Mouse (Mus musculus) bone marrow, adult 2 months (tissue): ENCODE results near the gene Lrrc38. TPM values are rescaled to one million over a fixed set of nuclear protein-coding genes. Genes with fewer than 3 reads are reported as not detected.

Experiments used
- H3K27ac ChIP-seq: fragments of 200-500 bp; 2 replicates; pipeline ENCODE4 v1.5.1; 2012; ENCODE audit warnings: low read depth, mild to moderate bottlenecking, control low read depth, inconsistent platforms, low read length; ENCODE audit not compliant: control insufficient read depth, poor library complexity, insufficient read depth
- H3K4me1 ChIP-seq: fragments of 200-500 bp; 2 replicates; pipeline ENCODE4 v1.6.1; 2011; ENCODE audit warnings: low read length; ENCODE audit not compliant: control insufficient read depth, insufficient read depth
- H3K4me3 ChIP-seq: fragments of 200-500 bp; replicated peaks from 2 replicates; pipeline ENCODE3; 2011; ENCODE audit warnings: mild to moderate bottlenecking, low read depth, low read length, control low read depth; ENCODE audit not compliant: control insufficient read depth
- CTCF ChIP-seq: fragments of 200-500 bp; IDR thresholded peaks from 2 replicates; pipeline ENCODE4 v1.5.1; 2011; ENCODE audit warnings: low read length, control low read depth; ENCODE audit not compliant: control insufficient read depth, insufficient read depth
- POLR2A ChIP-seq: fragments of 200-500 bp; IDR thresholded peaks from 2 replicates; pipeline ENCODE4 v1.6.1; 2011; ENCODE audit warnings: low read depth, mild to moderate bottlenecking, control low read depth, low read length, borderline replicate concordance; ENCODE audit not compliant: control insufficient read depth
- WGBS: fragments of 180-500 bp; shearing (Covaris S2); methylation state at CpG from one replicate; pipeline ENCODE4 v1.1.7; 2018; 5-methylcytosine and 5-hydroxymethylcytosine counted together
- polyA plus RNA-seq: library from polyadenylated mRNA; stranded (reverse); fragments of >200 nt; gene quantifications from 2 replicates; pipeline ENCODE4 v1.2.4, GENCODE M21; 2011; ENCODE audit warnings: low replicate concordance; ENCODE audit not compliant: missing spikeins, insufficient read depth, insufficient read length

The Lrrc38 gene
- polyA plus RNA-seq, 1 experiment = not detected

DNA sequence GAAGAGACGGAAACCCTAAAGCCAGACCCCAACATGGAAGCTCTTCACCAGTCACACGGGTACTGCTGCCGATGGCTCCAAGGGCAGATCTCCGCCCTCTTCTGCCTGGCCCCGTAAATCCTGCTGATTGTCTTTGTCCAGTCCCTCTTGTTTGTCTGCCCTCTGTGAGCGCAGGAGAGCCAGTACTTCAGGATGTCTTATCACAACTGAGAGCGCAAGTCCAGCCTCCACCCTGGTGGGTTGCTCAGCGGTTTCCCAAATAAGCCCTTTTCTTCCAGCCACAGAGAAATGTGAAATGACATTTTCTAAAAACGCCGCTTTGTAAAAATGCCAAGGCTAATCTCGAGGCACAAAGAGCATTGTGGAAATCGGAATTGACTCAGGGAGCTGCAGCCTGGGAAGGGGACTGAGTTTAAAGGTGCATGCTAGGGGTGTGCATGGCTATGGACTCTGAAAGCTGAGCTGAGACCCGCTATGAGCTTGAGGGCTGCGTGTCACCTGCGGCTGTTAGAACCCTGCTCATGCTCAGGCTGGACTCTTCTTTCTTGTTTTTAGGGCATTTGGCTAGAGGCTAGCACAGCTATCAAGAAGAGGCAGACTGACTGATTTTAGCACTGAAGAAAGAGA lies 17.0 kb downstream of the Lrrc38 start:
- TF ChIP-seq CTCF (no peak), POLR2A (no peak)
- H3K4me3 ChIP-seq = no peak overlapping the region

GRCm38 (mm10) chr4:143379480-143379879 lies 29.9 kb downstream of the Lrrc38 start:
- WGBS = 45% methylated on average over 7 of the region's 7 CpGs
- no peaks in the 10 kb centered on the region for H3K4me1 ChIP-seq
- no peak overlapping the region for H3K27ac ChIP-seq
- no peak overlapping the region for H3K4me3 ChIP-seq
- TF ChIP-seq CTCF (no peak), POLR2A (no peak)

More for the DNA sequence above, 17.0 kb downstream of the Lrrc38 start:
- Histone ChIP-seq H3K27ac (no peak overlapping the region), H3K4me1 (no peaks in the 10 kb centered on the region)
- WGBS = 68% methylated on average over 15 of the region's 15 CpGs

DNA sequence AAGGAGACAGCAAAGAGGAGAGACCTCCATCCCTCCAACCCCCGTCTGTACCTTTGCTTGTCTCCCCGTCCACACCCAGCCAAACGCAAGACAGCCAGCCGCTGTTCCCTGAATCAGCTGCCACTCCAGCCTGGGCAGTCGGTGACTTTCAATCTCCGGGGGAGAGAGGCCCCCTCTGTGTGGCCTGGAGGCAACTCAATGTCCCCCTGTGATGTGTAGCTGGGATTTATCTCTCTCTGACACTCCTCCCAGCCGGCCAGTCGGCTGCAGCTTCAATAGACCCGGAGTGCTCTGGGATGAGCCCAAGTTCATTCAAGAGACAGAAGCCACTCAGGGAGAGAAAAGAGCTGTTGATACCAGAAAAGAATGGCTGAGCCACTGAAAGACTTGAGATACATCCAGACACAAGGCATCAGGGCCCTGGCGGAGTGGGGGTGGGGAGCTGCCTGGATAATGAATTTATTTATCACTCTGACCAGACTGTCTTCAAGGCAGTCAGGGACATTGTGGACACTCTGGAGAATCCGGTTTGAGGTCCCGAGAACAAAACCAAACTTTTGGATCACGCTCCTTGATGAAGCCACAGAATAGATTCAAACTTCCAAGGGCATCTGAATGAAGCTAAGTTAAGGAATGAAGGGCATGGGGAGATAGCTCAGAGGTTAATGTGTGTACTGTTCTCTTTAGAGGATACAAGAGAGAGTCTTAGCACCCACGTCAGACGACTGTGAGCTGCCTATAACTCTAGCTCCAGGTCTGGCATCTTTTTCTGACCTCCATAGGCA lies 30.6 kb downstream of the Lrrc38 start:
- no peaks in the 10 kb centered on the region for H3K4me1 ChIP-seq
- TF ChIP-seq CTCF (no peak), POLR2A (no peak)
- H3K4me3 ChIP-seq = no peak overlapping the region
- 39% methylated on average over 15 of the region's 15 CpGs for WGBS
- no peak overlapping the region for H3K27ac ChIP-seq

DNA sequence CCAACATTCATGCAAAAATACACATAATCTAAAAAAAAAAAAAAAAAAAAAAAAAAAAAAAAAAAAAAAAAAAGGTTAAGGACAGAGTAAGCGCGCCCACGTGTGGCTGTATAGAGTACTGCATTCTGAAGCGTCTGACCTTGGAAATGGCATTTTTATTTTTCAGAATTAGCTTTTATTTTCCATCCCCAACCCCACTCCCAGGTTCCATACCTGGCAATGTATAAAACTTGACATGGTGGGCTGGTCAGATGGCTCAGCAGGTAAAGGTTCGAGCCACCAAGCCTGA lies 31.1 kb downstream of the Lrrc38 start:
- TF ChIP-seq CTCF = peak; percentile 17; the same call in 1 of the 2 replicates
- TF ChIP-seq POLR2A = no peak
- H3K4me3 ChIP-seq = no peak overlapping the region
- under 1% methylated on average over 5 of the region's 5 CpGs for WGBS
- no peaks in the 10 kb centered on the region for H3K4me1 ChIP-seq
- H3K27ac ChIP-seq = no peak overlapping the region

DNA sequence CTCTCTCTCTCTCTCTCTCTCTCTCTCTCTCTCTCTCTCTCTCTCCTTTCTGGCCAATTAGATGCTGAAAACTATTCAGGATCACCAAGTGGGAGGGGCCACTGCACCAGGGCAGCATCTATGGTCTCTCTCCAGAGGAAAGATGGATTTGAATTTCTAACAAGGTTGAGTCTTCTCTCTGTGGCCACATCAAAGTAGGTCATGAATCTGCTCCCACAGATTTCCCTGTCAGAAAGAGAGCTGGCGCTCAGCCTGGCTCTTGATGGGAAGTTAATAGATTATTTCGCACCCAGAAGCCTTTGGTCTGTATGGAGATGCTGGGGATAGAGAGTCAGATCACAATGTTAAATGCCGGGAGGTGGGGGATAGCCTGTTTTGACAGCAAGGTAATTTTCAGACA lies 32.6 kb downstream of the Lrrc38 start:
- WGBS = 71% methylated on average over 3 of the region's 3 CpGs
- Histone ChIP-seq H3K4me1 (no peaks in the 10 kb centered on the region), H3K4me3 (no peak overlapping the region), H3K27ac (no peak overlapping the region)
- no peak for TF ChIP-seq CTCF
- TF ChIP-seq POLR2A = no peak

- Histone ChIP-seq H3K4me3 (no peak overlapping the region), H3K27ac (no peak overlapping the region), H3K4me1 (no peaks in the 10 kb centered on the region)
- TF ChIP-seq POLR2A (no peak), CTCF (no peak)
- 39% methylated on average over 4 of the region's 4 CpGs for WGBS
Measured at GRCm38 (mm10) chr4:143383646-143384045, 34.1 kb downstream of the Lrrc38 start.

DNA sequence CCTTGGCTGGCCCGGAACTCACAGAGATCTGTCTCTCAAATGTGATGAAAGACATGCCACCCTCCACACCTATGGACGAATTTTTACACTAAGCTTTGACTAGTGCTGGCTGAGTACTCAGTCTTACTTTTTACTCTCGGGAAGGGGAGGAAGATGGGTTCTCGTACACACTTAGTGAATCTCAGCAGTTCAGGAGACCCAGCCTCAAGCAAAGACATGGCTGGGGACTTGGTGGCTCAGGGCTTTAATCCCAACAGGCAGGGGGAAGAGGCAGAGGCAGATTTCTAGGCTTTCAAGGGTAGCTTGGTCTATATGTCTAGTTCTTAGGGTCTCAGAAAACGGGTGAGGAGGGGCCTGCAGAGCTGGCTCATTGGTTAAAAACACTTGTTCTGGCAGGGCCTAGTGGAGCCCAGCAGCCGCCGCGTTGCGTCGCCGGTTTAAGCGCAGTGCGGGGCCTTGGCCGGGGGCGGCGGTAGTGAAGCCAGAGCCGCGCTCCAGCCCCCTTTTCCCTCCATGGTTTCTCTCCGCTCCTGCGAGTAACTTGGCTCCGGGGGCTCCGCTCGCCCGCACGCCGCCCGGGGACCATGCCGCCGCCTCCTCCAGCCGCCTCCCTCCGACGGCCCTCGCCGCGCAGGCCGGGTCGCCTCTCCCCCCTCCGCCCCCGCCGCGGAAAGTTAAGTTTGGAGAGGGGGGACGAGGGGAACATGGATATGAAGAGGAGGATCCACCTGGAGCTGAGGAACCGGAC lies 39.6 kb downstream of the Lrrc38 start:
- H3K4me1 ChIP-seq = no peaks in the 10 kb centered on the region
- TF ChIP-seq POLR2A (no peak), CTCF (no peak)
- H3K27ac ChIP-seq = no peak overlapping the region
- 6% methylated on average over 42 of the region's 43 CpGs for WGBS
- H3K4me3 ChIP-seq = no peak overlapping the region

- Histone ChIP-seq H3K27ac (no peak within 1 kb of the TSS), H3K4me3 (no peak within 1 kb of the TSS), H3K4me1 (no peaks in the 10 kb centered on the region)
- TF ChIP-seq CTCF (no peak), POLR2A (no peak)
- WGBS = 78% methylated on average over 26 of the region's 26 CpGs
Measured at GRCm38 (mm10) chr4:143394181-143394580, 44.6 kb downstream of the Lrrc38 start, which contains the start of gene Pramel1. Gene Pramel1 (plus strand): TSS chr4:143394428.
